Mouse (Mus musculus) heart, postnatal 25 days (tissue): ENCODE results near the gene Ccr6. TPM values are rescaled to one million over a fixed set of nuclear protein-coding genes. Genes with fewer than 3 reads are reported as not detected.

ENCODE experiments used
- DNase-seq: peaks from one replicate; pipeline ENCODE4 v3.0.0; 2022; ENCODE audit warnings: low spot score
- intact Hi-C: fragments of 180-260 bp; cut with DNase I; formaldehyde crosslinking; loops from one replicate; pipeline ENCODE4 v1.15.1; 2025
- total RNA-seq, 2 experiments: library from RNA; stranded (reverse); gene quantifications; 2 replicates each; pipeline ENCODE4 v1.2.3; 2021

Gene Ccr6
- total RNA-seq, 2 experiments from 2014 or later: not detected

DNA sequence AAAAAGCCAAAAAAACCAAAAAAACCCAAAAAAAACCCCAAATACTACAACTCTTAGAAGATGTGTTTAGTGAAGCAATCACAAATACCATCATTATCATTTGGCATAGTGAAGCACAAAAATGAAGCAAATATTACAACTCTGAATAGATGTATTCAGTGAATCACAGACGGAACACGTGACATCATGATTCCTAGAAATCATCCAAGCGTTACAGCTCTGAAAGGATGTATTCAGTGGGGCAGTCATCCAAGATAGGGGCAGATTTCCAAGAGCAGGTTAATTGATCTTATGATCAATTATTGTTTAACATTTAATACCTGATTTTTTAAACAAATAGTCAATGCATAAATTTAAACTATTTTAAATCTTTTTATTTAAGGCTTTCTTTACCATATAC, 41.4 kb downstream of the Ccr6 start:
- intact Hi-C loops: no loop called here
- no peak for DNase-seq

DNA sequence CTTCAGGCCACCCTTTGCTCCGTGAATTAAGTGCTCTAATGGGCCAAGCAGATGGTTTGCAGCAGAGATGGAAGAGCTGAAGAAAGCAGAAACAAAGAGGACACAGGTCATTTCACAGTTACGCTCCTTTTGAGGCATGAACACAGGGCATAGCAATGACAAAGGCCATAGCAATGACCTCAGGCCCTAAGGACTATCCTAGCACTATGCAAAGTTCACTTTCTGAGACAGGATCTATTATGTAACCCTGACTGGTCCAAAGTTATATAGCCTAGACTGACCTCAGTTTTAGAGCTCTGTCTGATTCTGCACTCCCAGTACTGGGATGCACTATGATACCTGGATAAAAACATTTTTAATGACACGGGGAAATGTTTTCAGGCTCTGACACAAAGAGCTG, 42.5 kb downstream of the Ccr6 start:
- intact Hi-C loops: no loop called here
- DNase-seq: no peak

DNA sequence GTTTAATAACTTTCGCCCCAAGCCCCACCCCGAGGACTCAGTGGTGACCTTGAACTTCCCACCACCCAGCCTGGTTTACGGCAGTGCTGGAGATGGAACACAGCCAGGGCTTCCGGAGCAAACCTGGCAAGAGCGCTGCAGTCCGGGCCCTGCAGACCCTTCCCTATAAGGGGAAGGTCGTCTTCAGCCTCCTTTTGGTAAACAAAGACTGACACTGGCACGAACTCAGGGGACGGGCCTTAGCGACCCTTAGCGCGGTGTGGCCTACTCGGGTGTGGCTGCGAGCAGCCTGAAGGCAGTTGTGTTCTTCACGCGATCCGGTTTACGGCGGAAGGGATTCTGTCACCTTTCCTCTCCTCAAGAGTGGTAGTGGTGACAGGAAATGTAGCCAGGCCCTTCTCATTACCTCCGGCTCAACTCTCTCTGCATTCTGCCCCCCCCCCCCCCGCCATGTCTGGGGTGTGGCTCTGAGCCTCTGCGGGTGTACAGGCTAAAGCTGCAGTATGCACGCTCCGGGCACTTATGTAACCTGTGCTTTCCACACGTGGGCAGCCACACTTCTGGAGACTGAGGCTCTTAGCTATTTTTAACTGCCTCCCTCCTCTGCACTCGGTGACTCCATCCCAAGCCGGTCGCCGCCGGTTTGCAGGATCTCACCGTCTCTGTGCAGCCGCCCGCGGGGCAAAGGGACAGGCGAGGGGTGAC, 47.1 kb downstream of the Ccr6 start, which contains the start of gene Mpc1:
Mpc1 (plus strand) TSS at position 84 of the 705 bp plus-strand sequence.
- peak; percentile 81 for DNase-seq

DNA sequence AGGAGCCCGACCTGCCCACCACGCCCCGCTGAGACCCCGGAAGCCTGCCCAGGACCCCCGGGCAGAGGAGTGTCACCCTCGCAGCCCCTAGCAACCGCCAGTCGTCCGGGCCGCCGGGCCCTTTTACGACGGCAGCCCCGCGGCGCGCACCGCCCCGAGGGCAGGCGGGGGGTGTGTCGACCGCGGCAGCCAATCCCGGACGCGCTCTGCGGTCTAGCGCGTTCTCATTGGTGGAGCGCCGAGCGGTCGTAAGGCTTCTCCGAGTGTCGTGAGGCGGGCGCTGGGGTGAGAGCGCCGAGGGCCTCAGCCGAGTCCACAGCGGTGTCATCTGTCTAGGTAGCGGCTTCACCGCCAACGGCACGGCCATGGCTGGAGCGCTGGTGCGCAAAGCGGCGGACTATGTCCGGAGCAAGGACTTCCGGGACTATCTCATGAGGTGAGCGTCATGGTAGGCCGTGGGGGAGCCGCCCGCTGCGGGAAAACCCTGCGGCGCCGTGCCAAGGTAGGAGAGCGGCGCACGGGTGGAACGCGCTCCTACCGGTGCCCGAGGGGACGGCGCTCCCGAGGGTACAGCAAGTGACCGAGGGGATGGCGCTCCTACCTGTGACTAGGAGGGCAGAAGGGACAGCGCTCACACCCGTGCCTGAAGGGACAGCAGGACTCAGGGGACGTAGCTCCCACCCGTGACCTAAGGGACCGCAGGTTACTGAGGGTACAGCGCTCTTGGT, 47.8 kb downstream of the Ccr6 start:
- peak; percentile 95 for DNase-seq
- intact Hi-C loops: loop anchor here (2.0 kb wide), 1 partner anchor 27 kb away; the partner anchor contains the start of gene Sft2d1

More for the DNA sequence above, 47.1 kb downstream of the Ccr6 start, which contains the start of gene Mpc1:
- intact Hi-C loops: loop anchor here (2.0 kb wide), 1 partner anchor 28 kb away; the partner anchor contains the start of gene Sft2d1

DNA sequence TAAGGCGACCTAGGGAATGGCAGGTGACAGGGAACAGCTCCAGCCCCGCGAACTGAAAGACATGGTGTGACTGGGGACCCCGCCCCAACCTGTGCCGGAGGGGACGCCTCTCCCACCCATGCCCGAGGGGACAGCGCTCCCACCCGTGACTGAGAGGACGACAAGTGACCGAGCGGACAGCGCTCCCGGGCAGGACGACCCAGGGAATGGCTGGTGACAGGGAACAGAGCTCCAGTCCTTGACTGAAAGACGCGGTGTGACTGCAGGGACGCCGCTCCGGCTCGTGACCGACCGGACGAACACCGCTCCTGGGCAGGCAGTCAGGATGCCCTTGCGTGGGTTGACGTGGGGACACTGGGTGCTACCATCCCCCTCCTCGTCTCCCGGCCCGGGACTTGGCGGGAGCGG, 48.4 kb downstream of the Ccr6 start:
- peak; percentile 27 for DNase-seq
- intact Hi-C loops: no loop called here

DNA sequence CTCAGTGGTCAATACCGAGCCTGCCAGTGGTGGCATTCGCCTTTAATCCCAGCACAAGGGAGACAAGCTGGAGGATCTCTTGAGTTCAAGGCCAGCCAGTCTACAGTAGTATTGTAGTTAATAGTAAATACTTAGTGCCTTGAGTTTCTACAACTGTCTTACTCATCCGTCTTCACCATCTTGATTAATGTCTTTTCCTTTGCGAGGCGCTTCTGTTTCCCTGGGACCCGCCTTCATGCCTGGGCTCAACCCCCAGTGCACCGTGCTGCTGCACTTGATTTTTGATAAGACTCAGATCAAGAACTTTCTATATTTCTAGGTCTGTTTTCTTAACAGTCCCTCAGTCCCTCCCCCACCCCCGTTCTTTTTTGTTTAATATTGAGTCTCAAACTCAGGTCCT, 49.2 kb downstream of the Ccr6 start:
- no peak for DNase-seq
- intact Hi-C loops: no loop called here

DNA sequence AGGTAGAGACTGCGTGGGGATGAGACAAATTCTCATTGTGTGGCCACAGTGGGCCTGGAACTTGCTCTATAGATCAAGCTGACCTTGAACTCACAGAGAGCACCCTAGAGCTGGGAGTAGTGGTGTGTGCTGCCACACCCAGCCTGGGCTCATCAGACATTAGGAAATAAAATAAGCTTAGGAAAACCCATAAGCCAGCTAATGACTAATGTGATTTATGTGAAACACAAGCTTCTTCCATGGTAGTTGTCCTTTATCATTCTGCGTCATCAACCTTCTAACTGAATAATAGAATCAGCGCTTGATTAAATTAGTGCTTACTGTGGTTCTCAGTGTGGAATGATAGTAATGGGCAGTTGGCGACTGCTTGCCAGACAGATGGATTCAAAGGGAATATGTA, 51.1 kb downstream of the Ccr6 start:
- DNase-seq: no peak
- intact Hi-C loops: no loop called here

DNA sequence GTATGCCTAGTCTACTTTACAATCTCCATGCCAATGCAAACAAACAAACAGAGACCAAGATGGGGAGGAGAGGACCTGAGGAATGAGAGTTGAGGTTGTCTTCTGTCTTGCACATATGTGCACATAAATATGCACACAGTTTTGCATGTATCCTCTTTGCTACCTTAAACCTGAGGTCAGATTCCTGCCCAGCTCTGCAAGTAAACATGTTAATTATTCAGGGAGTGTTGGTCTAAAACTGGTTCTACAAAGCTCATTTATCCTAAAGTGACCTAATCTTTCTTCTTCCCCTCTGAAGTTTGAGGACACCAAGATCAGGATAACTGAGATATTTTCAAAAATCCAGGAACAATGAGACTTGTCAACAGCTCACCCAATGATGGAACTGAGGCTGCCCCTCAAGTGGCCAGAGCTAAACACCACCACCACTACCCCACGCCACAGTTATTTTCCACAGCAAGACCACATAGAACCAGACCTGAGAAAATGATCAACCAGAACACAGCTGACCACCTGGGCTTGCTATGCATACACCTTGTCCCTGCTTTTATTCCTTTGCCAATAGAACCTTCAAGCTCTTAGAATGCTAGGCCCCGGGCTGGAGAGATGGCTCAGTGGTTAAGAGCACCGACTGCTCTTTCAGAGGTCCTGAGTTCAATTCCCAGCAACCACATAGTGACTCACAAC, 54.3 kb downstream of the Ccr6 start:
- intact Hi-C loops: no loop called here
- no peak for DNase-seq

DNA sequence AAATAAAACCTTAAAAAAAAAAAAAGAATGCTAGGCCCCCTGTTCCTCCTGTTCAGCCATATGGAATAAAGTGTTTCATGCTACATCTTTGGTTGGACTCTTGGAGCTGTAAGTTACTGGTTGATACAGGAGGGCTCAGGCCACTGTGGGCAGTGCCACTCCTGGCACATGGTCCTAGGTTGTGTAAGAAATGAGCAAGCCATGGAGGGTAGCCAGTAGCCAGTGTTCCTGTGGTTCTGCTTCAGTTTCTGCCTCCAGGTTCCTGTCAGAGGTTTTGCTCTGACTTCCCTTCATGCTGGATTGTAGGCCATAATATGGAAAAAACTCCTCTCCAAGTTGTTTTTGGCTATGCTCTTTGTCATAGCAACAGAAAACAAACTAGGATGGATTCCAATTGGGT, 54.9 kb downstream of the Ccr6 start:
- intact Hi-C loops: no loop called here
- DNase-seq: no peak

DNA sequence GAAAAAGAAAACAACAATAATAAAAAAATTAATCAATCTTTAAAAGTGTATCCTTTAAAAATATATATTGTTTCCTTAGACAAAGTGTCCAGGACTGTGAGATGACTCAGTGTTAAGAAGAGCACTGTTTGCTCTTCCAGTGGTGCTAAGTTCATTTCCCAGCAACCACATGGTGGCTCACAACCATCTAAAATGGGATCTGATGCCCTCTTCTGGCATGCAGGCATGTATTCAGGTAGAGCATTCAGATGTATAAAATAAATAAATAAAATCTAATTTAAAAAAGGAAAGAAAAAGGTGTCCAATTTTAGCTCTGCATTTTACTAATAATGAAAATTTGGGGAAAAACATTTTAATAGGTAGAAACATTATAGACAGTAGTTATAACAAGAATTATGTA, 60.0 kb downstream of the Ccr6 start:
- no peak for DNase-seq
- intact Hi-C loops: no loop called here

DNA sequence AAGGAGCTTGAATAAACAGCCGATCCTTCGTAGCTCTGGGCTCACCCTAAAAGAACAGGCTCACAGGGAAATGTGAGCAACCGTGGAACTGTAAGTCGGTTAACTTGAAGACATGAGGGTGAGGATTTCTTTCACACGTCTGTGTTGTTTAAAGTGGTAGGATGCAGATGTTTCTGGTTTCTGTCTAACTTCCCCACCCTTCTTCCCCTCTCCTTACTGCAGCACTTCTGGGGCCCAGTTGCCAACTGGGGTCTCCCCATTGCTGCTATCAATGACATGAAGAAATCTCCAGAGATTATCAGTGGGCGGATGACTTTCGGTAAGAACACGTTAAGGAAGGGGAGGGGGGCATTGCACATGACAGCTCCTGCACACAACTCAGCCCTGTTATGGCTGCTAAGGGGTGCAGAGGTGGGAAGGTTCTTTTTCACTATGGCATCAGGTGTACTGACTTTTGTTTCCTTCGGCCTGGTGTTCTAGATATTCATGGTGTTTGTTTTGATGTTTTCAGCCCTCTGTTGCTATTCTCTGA, 60.5 kb downstream of the Ccr6 start:
- DNase-seq: no peak
- intact Hi-C loops: no loop called here

DNA sequence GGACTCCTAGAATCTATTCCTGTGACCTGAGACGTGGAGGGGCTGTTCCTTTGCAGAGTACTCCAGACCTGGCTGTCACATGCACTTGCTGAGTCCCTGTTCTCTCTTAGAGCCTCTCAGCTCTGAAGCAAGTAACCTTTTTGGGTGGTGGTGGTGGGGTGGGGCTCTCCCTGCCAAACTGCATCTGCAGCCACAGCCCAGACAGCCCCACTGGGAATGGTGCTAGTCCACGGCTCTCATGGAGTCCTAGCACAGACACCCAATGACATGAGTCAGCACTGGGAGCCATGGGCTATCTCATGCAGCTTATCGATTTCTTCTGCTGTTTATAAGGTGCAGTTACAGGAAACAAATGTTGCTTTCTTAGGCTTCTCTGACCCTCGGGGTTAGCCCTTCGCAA, 61.9 kb downstream of the Ccr6 start:
- intact Hi-C loops: no loop called here

DNA sequence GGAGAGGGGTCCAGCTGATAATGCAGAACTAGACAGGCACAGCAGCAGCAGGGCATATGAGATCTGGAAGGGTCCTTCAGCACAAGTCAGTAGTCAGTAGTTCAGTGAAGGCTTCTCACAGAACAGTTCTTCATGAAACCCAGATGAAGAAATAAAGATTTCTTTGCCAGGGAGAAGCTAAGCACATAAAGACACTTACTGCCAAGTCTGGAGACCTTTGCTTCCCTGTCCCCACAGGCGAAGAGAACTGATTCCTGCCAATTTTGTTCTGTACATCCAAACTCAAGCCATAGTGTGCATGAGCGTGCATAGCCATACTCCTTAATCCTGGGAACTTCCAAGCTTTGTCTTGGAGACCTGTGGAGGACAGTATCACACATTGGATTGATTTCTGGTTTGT, 62.4 kb downstream of the Ccr6 start:
- intact Hi-C loops: no loop called here
- no peak for DNase-seq

More for the DNA sequence above, 61.9 kb downstream of the Ccr6 start:
- no peak for DNase-seq

DNA sequence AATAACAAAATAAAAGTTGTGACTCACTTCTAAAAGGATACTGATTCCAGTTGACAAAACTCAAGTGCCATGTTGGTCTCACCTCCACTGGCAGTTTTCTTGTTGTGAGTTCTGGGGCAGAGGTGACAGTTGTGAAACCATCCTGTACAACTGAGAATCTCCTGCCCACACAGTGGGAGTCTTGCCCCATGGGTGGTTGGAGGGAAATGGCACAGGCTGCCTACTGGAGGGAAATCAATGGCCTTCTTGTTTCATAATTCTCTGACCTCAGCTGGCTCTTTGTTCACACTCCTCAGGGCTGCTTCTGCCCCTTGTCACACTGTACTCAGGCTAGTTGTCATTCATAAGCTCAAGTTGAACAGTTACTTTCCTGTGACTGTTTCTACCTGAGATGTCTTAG, 63.7 kb downstream of the Ccr6 start:
- DNase-seq: no peak
- intact Hi-C loops: no loop called here

DNA sequence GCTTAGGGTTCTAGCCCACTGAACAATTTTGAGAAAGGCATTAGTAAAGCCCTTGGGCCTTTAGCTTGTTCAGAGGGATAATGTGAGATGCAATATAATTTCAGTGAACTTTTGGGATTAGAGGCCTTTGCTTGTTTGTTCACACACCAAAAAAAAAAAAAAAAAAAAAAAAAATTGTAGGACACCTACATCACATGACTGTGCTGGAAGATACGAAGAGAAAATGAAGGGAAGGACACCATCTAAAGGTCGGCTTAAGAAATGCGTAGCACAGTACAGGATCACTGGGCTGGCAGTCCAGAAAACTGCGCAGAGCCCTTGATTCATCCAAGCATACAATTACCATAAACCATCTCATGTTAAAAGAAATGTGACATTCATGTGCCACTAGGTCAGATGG, 65.7 kb downstream of the Ccr6 start:
- no peak for DNase-seq
- intact Hi-C loops: no loop called here

DNA sequence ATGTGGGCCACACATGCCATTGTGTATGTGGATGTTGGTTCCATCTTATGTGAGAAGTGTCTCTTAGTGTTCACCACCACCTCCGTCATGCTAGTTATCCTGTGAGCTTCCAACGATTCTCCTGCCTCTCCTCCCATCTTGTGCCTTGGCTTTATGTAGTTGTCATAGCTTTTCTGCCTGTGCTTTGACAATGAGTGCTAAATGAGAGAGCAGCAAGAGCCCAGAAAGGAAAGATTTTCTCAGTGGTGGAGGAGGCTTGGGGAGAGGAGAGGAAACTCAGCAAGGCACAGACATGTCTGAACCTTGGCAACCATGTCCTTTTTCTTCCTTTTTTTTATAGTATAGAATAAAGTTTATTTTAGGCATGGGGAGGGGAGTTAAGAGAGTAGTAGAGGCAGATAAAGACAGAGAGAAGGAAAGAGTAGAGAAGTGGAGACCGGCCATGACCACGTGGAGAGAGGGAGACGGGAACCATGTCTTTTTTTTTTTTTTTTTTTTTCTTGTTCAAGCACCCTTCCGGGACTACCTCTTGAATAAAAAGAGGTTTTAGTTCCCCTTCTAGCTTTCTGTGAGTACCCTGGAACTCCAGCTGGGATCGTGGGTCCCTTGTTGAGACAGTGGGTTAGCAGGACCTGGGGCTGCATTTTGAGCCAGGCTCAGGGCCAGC, 67.1 kb downstream of the Ccr6 start:
- no peak for DNase-seq

DNA sequence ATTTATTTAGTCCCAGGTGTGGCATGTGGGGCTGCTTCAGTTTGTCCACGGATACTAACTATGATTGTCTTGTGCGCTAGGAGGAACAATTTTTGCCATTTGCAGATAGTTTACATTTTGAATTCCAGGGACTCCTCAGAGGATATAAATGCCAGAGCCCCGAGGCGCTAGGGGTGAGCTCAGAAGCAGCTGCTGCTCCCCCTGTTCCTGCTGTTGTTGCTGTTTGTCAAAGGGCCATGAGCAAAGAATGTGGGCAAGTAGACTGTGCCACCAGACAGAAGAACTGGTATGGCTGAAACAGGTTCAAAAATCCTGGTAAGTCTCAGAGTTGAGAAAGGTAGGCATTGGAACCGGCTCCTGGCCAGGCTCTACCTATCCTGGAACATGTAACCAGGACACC, 67.8 kb downstream of the Ccr6 start:
- intact Hi-C loops: no loop called here
- DNase-seq: no peak

More for the DNA sequence above, 67.1 kb downstream of the Ccr6 start:
- intact Hi-C loops: no loop called here

DNA sequence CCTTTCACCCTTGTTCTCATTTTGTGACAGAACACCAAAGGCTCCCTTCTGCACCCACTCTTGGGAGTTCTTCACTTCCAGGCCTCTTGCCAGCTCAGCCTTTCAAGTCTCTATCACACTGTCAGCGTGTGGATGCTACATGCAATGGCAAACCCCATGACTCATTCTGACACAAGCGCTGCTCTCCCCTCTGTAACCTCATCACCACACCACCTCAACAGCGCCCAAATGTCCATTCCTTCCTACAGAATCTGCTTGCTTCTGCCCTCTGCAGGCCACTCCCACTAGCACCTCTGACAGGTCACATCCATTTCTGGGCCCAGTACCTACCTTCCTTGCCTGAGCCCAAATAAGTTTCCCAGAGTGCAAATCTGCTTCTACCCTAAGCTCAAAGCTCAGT, 70.0 kb downstream of the Ccr6 start:
- DNase-seq: no peak
- intact Hi-C loops: no loop called here
